Mouse (Mus musculus) liver, embryonic 14.5 days (tissue): ENCODE measurements around the gene Ttc21a.

Experiments used
- CTCF ChIP-seq: IDR thresholded peaks from 2 replicates; pipeline ENCODE4 v1.5.1; 2016; ENCODE audit warnings: antibody characterized with exemption, low read depth, control low read depth
- EP300 ChIP-seq: IDR thresholded peaks from 2 replicates; pipeline ENCODE4 v1.6.1; 2016; ENCODE audit warnings: antibody characterized with exemption, low read depth

DNA sequence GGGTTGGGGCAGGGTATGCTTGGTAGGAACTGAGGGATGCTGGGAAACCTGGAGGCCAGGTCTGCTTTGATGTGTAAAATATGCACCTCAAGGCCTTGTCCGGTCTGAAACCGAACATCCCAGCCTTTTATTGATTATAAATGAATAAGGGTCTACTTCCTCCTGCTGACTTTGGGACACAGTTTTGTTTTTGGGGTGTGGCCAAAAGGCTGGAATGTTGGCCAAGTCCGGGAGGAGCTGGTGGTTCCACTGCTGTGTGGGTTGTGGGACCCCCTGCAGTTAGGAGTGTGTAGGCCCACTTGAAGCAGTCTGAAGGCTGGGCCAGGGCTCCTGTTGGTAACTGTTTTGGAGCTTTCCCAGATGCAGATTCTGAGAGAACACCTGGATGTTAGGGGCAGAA lies 68.5 kb downstream of the Ttc21a start:
- no peak for TF ChIP-seq CTCF
- no peak for TF ChIP-seq EP300
